Mouse (Mus musculus): Measurements from ENCODE around the gene Emc9.

GRCm38 (mm10) chr14:55591331-55591891 lies 6.3 kb upstream of the Emc9 start, which contains the start of gene Rnf31:
- TF ChIP-seq POLR2A (IDR thresholded peaks at IDR 0.05; ENCODE audit: borderline replicate concordance, extremely low read depth, insufficient read depth, insufficient read length, poor library complexity, severe bottlenecking) (peak; percentile 1; the same call in 1 of the 2 replicates), CTCF (IDR thresholded peaks at IDR 0.05; ENCODE audit: borderline replicate concordance, extremely low read depth, insufficient read depth, insufficient read length) (no peak)
